Mouse (Mus musculus): ENCODE results near the gene Rnf220.

The Rnf220 gene

DNA sequence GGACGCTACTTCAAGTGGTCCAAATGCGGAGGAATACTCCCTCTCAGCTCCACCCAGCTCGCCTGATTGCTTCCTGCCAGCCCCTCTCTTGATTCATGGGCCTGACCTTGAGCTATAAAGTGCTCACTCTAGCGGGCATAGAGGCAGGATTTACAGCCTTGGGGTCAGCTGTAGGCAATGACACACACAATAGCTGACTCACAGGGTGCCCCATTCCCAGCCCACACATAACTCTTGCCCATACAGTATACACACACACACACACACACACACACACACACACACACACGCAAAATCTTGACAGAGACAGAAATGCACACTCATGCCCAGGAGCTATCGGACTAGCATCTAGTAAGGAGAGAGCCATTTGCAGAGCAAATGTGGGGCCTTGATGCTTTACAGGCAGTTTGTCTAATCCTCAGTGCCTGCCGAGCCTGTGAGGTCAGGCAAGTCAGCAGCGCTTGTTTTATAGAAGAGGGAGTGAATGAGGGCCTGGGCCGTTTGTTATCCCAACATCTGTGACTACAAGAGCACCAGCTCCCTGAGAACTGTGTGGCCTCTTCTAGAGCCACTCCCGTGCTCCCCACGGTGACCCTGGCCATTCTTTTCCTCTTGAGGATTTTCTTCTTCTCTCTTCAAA, 165.9 kb downstream of the Rnf220 start:
- DNase-seq, result no peak

DNA sequence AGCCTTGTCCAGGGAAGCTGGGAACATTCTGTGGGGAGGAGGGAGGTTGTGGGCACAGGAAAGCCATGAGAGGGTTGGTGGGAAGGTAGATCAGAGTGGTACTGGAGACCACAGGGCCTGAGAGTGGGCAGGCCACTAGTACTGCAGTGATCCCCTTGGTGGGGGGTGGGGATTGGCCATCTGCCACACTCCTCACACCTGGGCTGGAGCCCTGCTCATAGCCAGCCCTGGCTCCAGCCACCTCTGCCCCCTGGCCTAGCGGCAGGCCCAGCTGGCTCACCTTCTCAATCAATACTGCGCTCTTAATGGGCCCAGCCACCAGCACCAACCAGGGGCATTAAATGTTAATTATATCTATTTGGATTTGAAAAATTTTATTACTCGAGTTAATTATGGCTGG, 166.7 kb downstream of the Rnf220 start:
- DNase-seq, result no peak

DNA sequence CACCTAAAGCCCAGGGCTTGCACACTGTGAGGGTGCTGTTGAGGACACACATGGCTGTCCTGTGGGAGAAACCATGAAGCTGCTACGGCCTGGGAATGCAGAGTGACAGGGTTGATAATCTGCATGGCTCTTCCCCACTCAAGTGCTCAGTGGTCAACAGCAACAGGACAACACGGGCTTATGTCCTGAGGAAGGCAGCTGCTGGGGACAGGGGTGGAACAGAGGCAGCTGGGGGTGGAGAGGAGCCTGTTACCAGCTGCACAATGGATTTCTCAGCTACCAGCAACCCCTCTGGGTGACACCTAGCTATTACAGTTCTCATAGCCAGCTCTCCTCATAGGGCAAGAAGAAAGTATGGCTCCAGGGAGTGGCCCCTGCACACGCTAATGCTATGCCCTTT, 169.9 kb downstream of the Rnf220 start:
- no peak for DNase-seq

- DNase-seq, result no peak
Measured at GRCm38 (mm10) chr4:117325076-117325475, 171.8 kb downstream of the Rnf220 start.

GRCm38 (mm10) chr4:117323515-117324344, 173.1 kb downstream of the Rnf220 start:
- DNase-seq, result peak; percentile 73

GRCm38 (mm10) chr4:117321011-117321410, 175.8 kb downstream of the Rnf220 start:
- no peak for DNase-seq

- no peak for DNase-seq
Measured at GRCm38 (mm10) chr4:117318508-117318907, 178.3 kb downstream of the Rnf220 start.

DNA sequence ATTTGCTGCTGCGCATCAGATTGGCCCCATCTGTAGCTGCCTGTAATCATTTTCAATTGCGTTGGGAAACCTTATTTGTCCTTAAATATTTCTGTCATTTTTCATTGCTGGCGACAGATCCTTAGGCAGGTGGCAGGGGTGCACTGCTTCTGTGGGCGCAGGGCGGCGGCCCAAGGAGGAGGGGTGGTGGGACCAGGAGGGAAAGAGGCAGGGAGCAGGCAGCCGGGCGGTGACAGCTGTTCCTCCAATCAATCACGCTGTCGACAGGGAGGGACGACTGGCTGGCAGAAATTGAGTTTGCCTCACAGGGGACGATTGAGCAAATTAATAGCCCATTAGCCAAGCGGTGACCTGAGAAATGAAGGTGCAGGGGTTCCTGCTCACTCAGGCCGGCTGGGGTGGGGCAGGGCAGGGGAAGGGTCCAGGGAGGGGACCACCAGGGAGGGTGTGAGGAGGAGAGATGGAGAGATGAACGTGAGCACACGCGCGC, 179.1 kb downstream of the Rnf220 start:
- no peak for DNase-seq

DNA sequence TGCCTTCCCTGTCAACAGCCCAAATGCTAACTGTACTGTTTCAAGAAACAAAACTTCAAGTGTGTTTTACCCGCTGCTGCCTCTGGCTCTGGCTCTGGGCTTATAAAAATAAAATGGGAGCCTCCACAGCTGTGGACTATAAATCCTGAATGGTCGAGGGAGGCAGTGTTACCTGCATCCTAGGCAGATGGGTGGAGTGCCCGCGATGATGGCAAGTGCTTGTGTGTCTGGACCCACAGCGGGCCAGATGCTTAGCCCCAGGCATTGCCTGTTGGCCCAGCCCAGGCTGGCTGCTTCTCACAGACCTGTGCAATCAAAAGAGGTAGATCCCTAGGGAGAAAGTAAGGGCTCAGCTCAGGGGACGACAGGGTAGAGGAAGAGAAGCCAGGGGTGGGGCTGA, 180.1 kb downstream of the Rnf220 start:
- DNase-seq, result no peak

- DNase-seq, result no peak
Measured at GRCm38 (mm10) chr4:117314849-117315500, 181.9 kb downstream of the Rnf220 start.

DNA sequence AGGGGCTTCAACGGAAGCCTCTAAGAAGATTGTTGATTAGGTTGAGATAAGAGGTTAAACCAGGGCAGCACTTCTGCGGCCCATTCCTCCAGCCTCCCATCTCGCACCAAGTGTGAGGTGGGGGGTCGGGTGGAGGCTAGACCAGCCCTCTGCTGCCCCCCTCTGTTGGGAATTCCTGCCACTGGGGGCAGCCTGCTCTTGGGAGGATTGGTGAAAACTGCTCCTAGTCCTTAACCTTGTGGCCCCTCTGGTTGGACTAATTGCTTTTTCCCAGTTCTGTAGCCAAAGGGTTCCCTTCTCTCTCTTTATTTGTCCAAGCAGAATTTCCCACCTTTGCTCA, 183.8 kb downstream of the Rnf220 start:
- peak; percentile 58 for DNase-seq

- DNase-seq, result no peak
Measured at GRCm38 (mm10) chr4:117312416-117313084, 184.3 kb downstream of the Rnf220 start.

DNA sequence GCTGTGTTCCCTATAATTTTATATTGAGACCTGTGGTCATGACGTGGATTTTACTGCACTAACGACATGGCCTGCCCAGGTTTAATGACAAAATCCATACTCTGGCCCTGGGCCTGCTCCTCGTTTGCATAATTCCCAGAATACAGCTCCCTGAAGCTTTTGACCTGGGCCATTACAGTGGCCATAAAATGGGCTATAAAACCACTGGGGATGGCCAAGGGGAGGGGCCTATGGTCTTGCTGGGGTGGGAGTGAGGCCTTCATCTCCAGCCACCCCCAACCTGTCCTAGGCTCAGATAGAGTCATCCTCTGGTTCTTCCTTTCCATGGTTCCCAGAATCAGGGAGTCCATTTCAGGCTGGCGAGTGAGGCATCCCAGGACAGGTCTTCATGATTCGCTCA, 185.0 kb downstream of the Rnf220 start:
- no peak for DNase-seq

DNA sequence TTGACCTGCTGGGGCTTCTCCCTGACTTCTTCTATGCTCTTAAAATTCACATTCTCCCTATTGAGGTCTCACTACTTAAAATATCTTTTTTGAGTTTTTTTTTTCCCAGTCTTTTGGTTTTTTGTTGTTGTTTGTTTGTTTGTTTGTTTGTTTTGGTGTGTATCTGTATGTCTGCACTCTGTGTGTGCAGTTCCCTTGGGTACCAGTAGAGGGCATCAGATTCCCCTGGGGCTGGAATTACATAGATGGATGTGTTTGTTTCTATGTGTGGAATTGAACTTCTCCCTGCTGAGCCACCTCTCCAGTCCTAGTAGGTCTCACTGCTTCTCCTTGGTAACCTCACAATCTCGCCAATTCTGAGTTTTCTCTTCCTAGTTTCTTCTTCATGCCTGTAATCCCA, 187.4 kb downstream of the Rnf220 start:
- DNase-seq, result no peak

DNA sequence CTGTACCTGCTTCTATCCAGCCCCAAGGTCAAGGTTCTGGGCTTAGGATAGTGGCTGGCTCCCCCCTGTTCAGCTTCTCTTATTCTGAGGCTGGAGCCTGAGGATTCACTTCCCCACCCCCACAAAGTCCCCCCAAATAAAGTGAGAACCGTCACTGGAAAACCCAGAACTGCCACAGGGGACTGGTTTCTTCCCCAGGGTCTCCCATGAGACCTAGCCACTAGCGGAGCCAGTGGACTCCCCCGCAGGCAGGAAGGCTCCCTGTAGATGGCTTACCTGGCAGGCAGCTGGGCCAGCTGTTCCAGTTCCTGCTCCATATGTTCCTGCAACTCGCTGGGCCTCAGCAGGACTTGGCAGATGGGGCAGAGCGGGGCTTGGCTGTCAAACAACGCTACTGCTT, 189.6 kb downstream of the Rnf220 start:
- DNase-seq, result no peak

- DNase-seq, result no peak
Measured at GRCm38 (mm10) chr4:117305461-117305860, 191.4 kb downstream of the Rnf220 start.

- DNase-seq, result peak; percentile 30
Measured at GRCm38 (mm10) chr4:117304239-117305025, 192.4 kb downstream of the Rnf220 start.

- no peak for DNase-seq
Measured at GRCm38 (mm10) chr4:117303581-117304238, 193.1 kb downstream of the Rnf220 start.

DNA sequence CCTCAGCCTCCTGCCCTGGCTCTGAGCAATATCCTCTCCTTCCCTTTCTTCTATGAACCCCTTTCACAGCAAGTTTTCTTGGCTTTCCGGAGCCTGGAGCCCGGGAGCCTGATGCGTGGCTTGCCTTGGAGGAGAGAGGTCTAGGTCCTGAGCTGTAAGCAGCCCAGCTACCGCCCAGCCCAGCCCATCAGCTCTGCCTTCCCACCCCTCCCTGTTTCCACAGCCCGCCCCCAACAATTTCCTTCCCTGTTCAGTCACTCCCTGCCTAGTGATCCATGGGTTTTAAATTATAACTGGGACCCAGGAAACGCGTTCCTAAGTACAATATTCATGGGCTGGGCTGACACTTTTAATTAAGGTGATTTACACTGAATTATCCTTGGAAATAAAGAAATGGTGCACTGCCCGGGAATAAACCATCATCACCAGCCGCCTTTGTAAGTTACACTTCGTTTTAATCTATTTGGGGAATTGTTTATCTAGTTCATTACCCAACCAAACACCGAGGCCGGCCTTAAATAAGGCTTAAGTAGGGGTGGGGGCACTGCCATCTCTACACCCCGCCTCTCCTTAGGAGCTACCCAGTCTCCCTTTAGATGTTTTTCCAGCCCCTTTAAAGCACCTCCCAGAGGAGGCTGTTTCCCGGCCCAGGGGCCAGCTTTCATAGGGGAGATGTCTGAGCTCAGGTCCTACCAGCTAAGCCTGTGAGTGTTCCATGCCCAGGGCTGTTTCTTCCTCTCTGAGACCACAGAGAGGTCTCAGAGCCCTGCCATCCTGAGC, 194.6 kb downstream of the Rnf220 start:
- no peak for DNase-seq

- DNase-seq, result no peak
Measured at GRCm38 (mm10) chr4:117299921-117300320, 196.9 kb downstream of the Rnf220 start.

GRCm38 (mm10) chr4:117297819-117298218, 199.0 kb downstream of the Rnf220 start:
- DNase-seq, result no peak

Data from kidney, postnatal 10 days (tissue).